Mouse (Mus musculus) megakaryocyte, embryonic 14.5 days (primary cell): ENCODE data around the gene Tmcc3.

ENCODE experiments used
- FLI1 ChIP-seq: IDR thresholded peaks from 2 replicates; pipeline ENCODE4 v1.6.1; 2012; ENCODE audit warnings: low read length, inconsistent platforms, mixed read lengths
- GATA1 ChIP-seq: IDR thresholded peaks from 3 replicates; pipeline ENCODE4 v1.6.1; 2012; ENCODE audit warnings: mixed read lengths, low read length, inconsistent platforms, borderline replicate concordance

GRCm38 (mm10) chr10:94567915-94568314 is 256.2 kb downstream of the Tmcc3 start:
- no peak for TF ChIP-seq GATA1
- no peak for TF ChIP-seq FLI1
